Mouse (Mus musculus) ovary, adult 18-20 months (tissue): Measurements from ENCODE around the gene Gm10139.
"Not testable (repeated sequence)": the region's sequence is repeated elsewhere in the genome, so short reads cannot be mapped to it uniquely, and the experiment has no call there.

ENCODE experiments used
- DNase-seq: peaks from one replicate; pipeline ENCODE4 v3.0.0; 2022; ENCODE audit warnings: low spot score, mixed read lengths

Gene Gm10139

DNA sequence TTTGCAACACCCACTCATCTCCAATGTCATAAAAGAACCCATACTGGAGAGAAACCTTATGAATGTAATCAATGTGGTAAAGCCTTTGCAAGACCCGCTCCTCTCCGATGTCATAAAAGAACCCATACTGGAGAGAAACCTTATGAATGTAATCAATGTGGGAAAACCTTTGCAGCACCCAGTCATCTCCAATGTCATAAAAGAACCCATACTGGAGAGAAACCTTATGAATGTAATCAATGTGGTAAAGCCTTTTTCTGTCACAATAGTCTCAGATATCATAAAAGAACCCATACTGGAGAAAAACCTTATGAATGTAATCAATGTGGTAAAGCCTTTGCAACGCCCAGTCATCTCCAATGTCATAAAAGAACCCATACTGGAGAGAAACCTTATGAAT lies at the start of gene Gm10139:
Gm10139 (plus strand) TSS at position 301 of the 400 bp plus-strand sequence.
- not testable (repeated sequence) for DNase-seq

DNA sequence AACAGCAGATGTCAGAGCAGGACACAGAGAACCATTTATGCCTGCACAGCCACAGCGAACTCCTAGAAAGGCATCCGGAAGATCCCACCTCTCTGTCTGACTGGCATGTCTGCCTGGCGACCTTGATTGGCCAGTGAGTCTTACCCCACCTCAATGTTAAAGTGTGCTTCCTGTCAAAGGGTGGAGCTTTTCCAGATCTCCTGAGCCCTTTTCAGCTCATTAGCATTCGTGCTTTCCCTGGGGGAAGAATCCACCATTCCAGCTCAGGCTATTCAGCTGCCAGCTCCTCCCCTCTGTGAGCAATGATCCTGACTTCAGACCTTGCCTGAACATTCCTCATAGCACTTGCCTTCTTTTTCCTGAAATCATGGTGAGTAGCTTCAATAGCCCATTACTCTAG lies 45.2 kb downstream of the Gm10139 start:
- DNase-seq: not testable (repeated sequence)
